8 mouse cellular contexts compared by ENCODE assay signal in genomic region chr6:114697646-114698490, GRCm38 (mm10). TPM values are rescaled to one million over a fixed set of nuclear protein-coding genes. Genes with fewer than 3 reads are reported as not detected.
DNase-seq lines count a peak whose midpoint lies in the region; ATAC-seq and TF ChIP-seq lines count a peak whose summit lies in the region.

No protein-coding gene starts in this region.

- intact Hi-C loops in heart, postnatal 36 days (cut with DNase I) = loop anchor here (1.0 to 5.0 kb wide), 4 partner anchors 236 to 606 kb away; no protein-coding TSS in a partner anchor

- no peak overlapping the region for H3K9ac ChIP-seq in ES-Bruce4 (ENCODE audit: low read depth, poor library complexity, severe bottlenecking)
- no peak overlapping the region for H3K9ac ChIP-seq in embryonic facial prominence, embryonic 14.5 days (ENCODE audit: low read depth, low read length)

- H3K4me1 ChIP-seq in ES-Bruce4 (ENCODE audit: control insufficient read depth, insufficient read depth, low read length) = no peaks in the 10 kb centered on the region
- no peaks in the 10 kb centered on the region for H3K4me1 ChIP-seq in embryonic facial prominence, embryonic 14.5 days (ENCODE audit: control insufficient read depth, insufficient read depth, low read length)

- no peak overlapping the region for H3K4me2 ChIP-seq in embryonic facial prominence, embryonic 14.5 days (ENCODE audit: low read depth, low read length)

- H3K4me3 ChIP-seq in ES-Bruce4 (ENCODE audit: low read depth, low read length) = no peak overlapping the region
- H3K4me3 ChIP-seq in embryonic facial prominence, embryonic 14.5 days (ENCODE audit: low read depth, low read length) = no peak overlapping the region

- no peaks in the 10 kb centered on the region for H3K9me3 ChIP-seq in ES-Bruce4 (replicated peaks; ENCODE audit: control insufficient read depth, insufficient read depth, low read length, poor library complexity, severe bottlenecking)
- no peaks in the 10 kb centered on the region for H3K9me3 ChIP-seq in embryonic facial prominence, embryonic 14.5 days (ENCODE audit: control insufficient read depth, low read length)

- TF ChIP-seq EP300 in ES-Bruce4 (IDR thresholded peaks at IDR 0.05; ENCODE audit: insufficient read depth, low read depth, low read length) = no peak

- no peaks in the 10 kb centered on the region for H3K27me3 ChIP-seq in ES-Bruce4 (ENCODE audit: control insufficient read depth, insufficient read depth, low read length, poor library complexity, severe bottlenecking)
- H3K27me3 ChIP-seq in embryonic facial prominence, embryonic 14.5 days (replicated peaks; ENCODE audit: control insufficient read depth, insufficient read depth, low read length) = no peaks in the 10 kb centered on the region

- H3K36me3 ChIP-seq in ES-Bruce4 (ENCODE audit: control insufficient read depth, insufficient read depth, low read length, poor library complexity, severe bottlenecking) = no peaks in the 10 kb centered on the region
- H3K36me3 ChIP-seq in embryonic facial prominence, embryonic 14.5 days (ENCODE audit: control insufficient read depth, insufficient read depth, low read length) = no peaks in the 10 kb centered on the region

- no peak overlapping the region for H3K27ac ChIP-seq in ES-Bruce4 (ENCODE audit: insufficient read depth, low read length)
- no peak overlapping the region for H3K27ac ChIP-seq in embryonic facial prominence, embryonic 14.5 days (replicated peaks; ENCODE audit: low read depth, low read length)

- TF ChIP-seq CTCF in ES-Bruce4 (IDR thresholded peaks at IDR 0.05; ENCODE audit: low read depth, low read length) = peak; percentile 51

- no peak for TF ChIP-seq POLR2A in ES-Bruce4 (IDR thresholded peaks at IDR 0.05; ENCODE audit: insufficient read depth, low read length)

- peak; percentile 50 for ATAC-seq in embryonic facial prominence, embryonic 14.5 days (ENCODE audit: low read depth)

- peak; percentile 29 to 52 for DNase-seq in adrenal gland, postnatal 4 days (ENCODE audit: low spot score in 2 of 2)
- DNase-seq in embryonic facial prominence, embryonic 14.5 days (ENCODE audit: low spot score) = peak; percentile 77
- DNase-seq in heart, postnatal 36 days = peak; percentile 75 to 84
- peak; percentile 43 for DNase-seq in large intestine, adult 2 months (ENCODE audit: low read depth, low spot score)
- peak; percentile 87 for DNase-seq in lung, postnatal 14 days
- DNase-seq in retina, postnatal 1 day = peak; percentile 82
- DNase-seq in urinary bladder, postnatal 14 days (ENCODE audit: low spot score) = peak; percentile 78

- 47% methylated on average over 9 of the region's 9 CpGs for WGBS in embryonic facial prominence, embryonic 14.5 days
- 44% methylated on average over 9 of the region's 9 CpGs for WGBS in large intestine, adult 2 months

RNA-seq across cellular contexts. Expression of gene Atg7, which starts 55.0 kb away (rescaled TPM):
- polyA plus RNA-seq in ES-Bruce4 (2011; ENCODE audit: insufficient read depth, insufficient read length, low read depth, missing spikeins) = 18.0 and 21.2 TPM in 2 replicates
- 10 to 100 TPM; 25.4 to 28.7 TPM for total RNA-seq in adrenal gland, postnatal 4 days (2021)
- polyA plus RNA-seq in embryonic facial prominence, embryonic 14.5 days (2014; fragmentation: Nextera tagmentation; extraction: Ambion mirVana) = 17.6 and 17.9 TPM in 2 replicates
- 10 to 100 TPM; 10.4 to 14.7 TPM for total RNA-seq in heart, postnatal 36 days (2021)
- polyA plus RNA-seq in large intestine, adult 2 months (2012; rRNA removed) = 16.8 and 19.8 TPM in 2 replicates
